Mouse (Mus musculus): ENCODE results near the gene Ctrl.
"Not testable (repeated sequence)": the region's sequence is repeated elsewhere in the genome, so short reads cannot be mapped to it uniquely, and the experiment has no call there.

DNA sequence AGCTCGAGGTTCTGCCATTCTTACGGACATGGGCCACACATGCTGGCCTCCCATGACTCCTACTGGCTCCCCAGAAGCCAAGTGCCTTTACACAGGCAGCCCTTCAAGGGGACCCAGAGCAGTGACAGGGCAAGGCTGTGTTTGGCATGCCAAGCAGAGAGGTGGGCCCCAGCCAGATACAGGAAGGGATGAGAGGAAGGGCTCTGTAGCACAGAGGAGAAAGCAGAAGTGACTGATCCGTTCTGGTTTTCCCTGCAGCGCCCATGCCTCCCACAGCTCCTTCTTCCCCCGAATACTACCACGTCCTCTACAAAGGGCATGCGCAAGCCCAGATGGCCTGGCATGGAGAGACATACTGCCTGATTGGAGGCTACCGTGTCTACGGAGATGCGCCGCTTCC, 49.7 kb upstream of the Ctrl start:
- not testable (repeated sequence) for TF ChIP-seq POLR2A (IDR thresholded peaks at IDR 0.05; ENCODE audit: extremely low read depth, insufficient read depth, low read length); CTCF (IDR thresholded peaks at IDR 0.05; ENCODE audit: low read depth, low read length)
